Mouse (Mus musculus) neural tube, embryonic 14.5 days (tissue): ENCODE measurements at regions not wholly inside any gene's neighbourhood (a gene's known extent, or its start where the extent isn't known, plus 50 kb on each side); places are given as distances from the start of the nearest gene placed in this dataset.

ENCODE experiments used
- ATAC-seq: fragments of 200-750 bp; cut with Nextera tagmentation; 2 replicates; pipeline ENCODE4 v1.8.0; 2017; ENCODE audit warnings: low read depth, mild to moderate bottlenecking, moderate TSS enrichment, moderate library complexity
- H3K27ac ChIP-seq: fragments of 300-500 bp; sonication (generic); 2 replicates; pipeline ENCODE4 v1.5.1; 2014; ENCODE audit warnings: low read depth, mild to moderate bottlenecking, control low read depth, low read length, moderate library complexity, mixed read lengths
- H3K27me3 ChIP-seq: fragments of 300-500 bp; sonication (generic); 2 replicates; pipeline ENCODE4 v1.6.1; 2014; ENCODE audit warnings: low read length; ENCODE audit not compliant: control insufficient read depth, insufficient read depth
- H3K36me3 ChIP-seq: fragments of 300-500 bp; sonication (generic); 2 replicates; pipeline ENCODE4 v1.6.1; 2014; ENCODE audit warnings: low read length, mixed read lengths; ENCODE audit not compliant: control insufficient read depth, insufficient read depth
- H3K4me1 ChIP-seq: fragments of 300-500 bp; sonication (generic); 2 replicates; pipeline ENCODE4 v1.6.1; 2014; ENCODE audit warnings: low read length; ENCODE audit not compliant: control insufficient read depth, insufficient read depth
- H3K4me2 ChIP-seq: fragments of 300-500 bp; sonication (generic); 2 replicates; pipeline ENCODE4 v1.6.1; 2014; ENCODE audit warnings: mild to moderate bottlenecking, low read depth, low read length, control low read depth
- H3K4me3 ChIP-seq: fragments of 300-500 bp; sonication (generic); 2 replicates; pipeline ENCODE4 v1.5.1; 2014; ENCODE audit warnings: low read depth, low read length, control low read depth, mixed read lengths
- H3K9ac ChIP-seq: fragments of 300-500 bp; sonication (generic); replicated peaks from 2 replicates; pipeline ENCODE4 v1.6.1; 2014; ENCODE audit warnings: low read depth, mild to moderate bottlenecking, control low read depth, low read length, mixed read lengths
- H3K9me3 ChIP-seq: fragments of 300-500 bp; sonication (generic); 2 replicates; pipeline ENCODE4 v1.6.1; 2016; ENCODE audit warnings: low read length; ENCODE audit not compliant: control insufficient read depth
- WGBS: fragments of 180-500 bp; shearing (Covaris S2); extraction: QIAGEN DNeasy Blood & Tissue Kit; methylation state at CpG from one replicate; pipeline ENCODE4 v1.1.7; 2014; 5-methylcytosine and 5-hydroxymethylcytosine counted together

DNA sequence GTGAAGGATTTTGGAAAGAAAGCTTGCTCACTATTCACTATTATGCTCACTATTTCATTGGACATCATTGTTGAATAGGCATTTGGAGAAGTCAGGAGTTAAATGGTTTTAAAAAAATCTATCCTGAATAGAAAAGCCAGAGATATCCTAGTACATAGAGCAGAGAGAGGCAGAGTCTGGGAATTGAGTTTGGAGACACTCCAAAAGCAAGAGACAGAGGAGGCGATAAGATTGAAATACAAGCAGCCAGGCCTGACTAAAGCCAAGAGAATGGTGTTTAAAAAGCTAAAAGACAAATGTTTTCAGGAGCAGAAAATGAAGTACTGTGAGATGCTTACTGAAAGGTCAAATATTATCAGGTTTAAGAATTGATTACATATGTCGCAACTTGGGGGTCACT, 400.1 kb downstream of the Gm9195 start:
- Histone ChIP-seq H3K9ac (no peak overlapping the region), H3K4me1 (no peaks in the 10 kb centered on the region), H3K36me3 (no peaks in the 10 kb centered on the region), H3K4me3 (no peak overlapping the region), H3K27me3 (no peaks in the 10 kb centered on the region), H3K9me3 (no peaks in the 10 kb centered on the region), H3K27ac (no peak overlapping the region), H3K4me2 (no peak overlapping the region)
- no peak for ATAC-seq
- 94% methylated on average over 2 of the region's 2 CpGs for WGBS

DNA sequence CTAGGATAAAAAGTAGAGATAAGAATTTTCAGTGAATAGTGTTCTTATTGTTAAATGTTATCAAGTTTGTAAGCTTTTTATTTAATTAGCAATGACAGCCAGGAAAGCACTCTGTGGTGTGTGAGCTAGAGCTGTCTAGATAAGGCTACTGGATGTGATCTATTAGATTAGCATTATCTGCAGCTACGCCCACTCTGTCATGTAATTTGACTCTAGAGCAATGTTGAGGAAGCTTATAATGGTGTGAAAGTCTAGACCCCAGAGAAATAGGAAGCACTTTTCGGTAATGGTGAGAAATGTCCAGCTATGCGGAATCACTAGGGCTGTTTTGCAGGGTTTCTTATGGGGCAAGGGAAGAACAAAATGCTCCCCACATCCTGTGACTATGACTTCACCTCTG, 410.2 kb downstream of the Gm9195 start:
- ATAC-seq, result no peak
- no peak overlapping the region for H3K4me3 ChIP-seq
- no peak overlapping the region for H3K27ac ChIP-seq

DNA sequence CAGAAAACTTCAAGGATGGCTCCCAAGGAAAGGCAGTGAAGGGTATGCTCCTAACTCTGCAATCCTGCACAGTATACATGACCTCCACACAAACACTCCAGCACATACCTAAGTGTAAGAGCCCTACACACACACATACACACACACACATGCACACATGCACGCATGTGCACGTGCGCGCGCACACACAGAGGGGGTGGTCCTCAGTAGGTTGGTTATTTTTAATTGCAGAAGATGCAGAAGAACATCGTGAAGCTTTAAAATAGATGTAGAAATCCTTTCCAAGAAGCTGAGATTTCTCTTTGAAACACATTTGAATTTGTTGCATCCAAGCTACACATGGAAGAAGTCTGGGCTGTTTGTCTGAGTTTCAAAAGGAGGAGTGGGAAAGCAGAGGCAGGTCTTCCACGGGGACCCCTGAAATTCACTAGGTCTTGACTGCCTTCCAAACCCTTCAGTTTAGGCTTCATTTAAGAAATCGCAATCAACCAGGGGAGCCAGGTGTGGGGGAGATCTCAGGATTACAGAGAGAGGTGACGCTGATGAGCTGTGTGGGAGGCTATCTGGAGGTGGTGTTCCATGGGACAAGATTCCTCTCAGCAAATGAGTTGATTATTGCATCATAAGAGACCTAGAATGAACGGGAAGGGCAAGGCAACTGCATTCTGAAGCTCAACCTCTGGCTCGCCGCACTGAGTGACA, 427.4 kb downstream of the Gm9195 start:
- H3K4me3 ChIP-seq, result no peak overlapping the region
- H3K4me2 ChIP-seq, result no peak overlapping the region
- 85% methylated on average over 12 of the region's 12 CpGs for WGBS
- no peaks in the 10 kb centered on the region for H3K9me3 ChIP-seq
- H3K27me3 ChIP-seq, result no peaks in the 10 kb centered on the region
- no peak for ATAC-seq
- no peak overlapping the region for H3K9ac ChIP-seq
- no peaks in the 10 kb centered on the region for H3K4me1 ChIP-seq
- no peaks in the 10 kb centered on the region for H3K36me3 ChIP-seq
- no peak overlapping the region for H3K27ac ChIP-seq

More for the DNA sequence above, 410.2 kb downstream of the Gm9195 start:
- H3K4me1 ChIP-seq, result no peaks in the 10 kb centered on the region
- H3K9ac ChIP-seq, result no peak overlapping the region
- no peaks in the 10 kb centered on the region for H3K9me3 ChIP-seq
- no peaks in the 10 kb centered on the region for H3K36me3 ChIP-seq
- H3K4me2 ChIP-seq, result no peak overlapping the region
- H3K27me3 ChIP-seq, result no peaks in the 10 kb centered on the region
- 82% methylated on average over 3 of the region's 3 CpGs for WGBS

DNA sequence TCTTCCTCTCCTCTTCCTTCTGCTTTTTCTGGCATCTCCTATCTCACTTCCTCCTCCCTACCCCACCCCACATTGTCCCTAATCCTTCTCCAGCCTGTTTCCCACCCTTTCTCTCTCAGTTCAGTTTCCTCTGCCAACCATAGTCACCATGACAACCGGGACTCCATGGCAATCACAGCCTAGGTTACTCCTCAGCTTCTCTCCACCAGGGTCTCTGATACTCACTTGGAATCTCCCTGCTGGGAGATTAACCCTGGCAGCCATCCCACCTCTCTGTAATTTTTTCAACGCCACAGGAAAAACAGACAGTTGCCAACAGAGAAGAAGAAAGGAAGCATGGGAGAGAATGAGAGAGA, 448.8 kb downstream of the Gm9195 start:
- Histone ChIP-seq H3K4me1 (no peaks in the 10 kb centered on the region), H3K4me2 (no peak overlapping the region), H3K4me3 (no peak overlapping the region), H3K27ac (no peak overlapping the region), H3K9ac (no peak overlapping the region), H3K9me3 (no peaks in the 10 kb centered on the region), H3K36me3 (no peaks in the 10 kb centered on the region), H3K27me3 (no peaks in the 10 kb centered on the region)
- 24% methylated on average over 2 of the region's 2 CpGs for WGBS
- ATAC-seq, result peak; percentile 92

DNA sequence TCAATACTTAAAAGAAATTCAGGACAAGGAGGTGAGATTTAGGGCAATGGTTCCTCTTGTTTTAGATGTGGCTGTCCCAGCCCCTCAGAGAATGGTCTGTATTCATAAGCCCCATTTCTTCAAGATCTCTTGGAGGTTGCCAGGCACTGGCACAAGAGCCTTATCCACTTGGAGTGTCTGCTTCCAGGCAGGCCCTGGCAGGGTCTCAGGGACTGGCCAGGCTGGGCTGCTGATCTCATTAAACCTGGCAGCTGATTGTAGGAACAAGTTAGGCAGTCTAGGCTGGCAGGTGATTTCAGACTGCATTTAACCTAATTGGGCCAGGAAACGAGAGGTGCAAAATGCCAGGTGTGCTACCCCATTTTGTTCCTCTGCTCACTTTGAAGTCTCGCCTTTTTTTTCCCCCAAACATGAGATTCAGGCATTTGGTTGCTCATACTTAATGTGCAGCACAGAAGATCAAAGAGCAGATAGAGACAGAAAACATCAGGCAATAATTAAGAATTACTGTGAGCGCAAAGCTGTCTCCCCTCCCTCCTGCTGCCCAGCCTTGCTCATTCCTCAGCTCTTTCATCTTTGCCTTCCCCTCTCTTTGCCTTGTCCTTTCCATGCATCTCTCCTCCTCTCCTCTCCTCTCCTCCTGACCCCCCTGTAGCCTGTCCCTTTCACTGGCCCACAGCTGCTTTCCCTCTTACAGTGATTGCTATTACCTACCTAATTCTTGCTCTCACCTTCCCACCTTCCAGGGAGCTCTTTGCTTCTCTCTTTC, 449.3 kb downstream of the Gm9195 start:
- Histone ChIP-seq H3K4me3 (no peak overlapping the region), H3K27ac (peak overlapping the region; percentile 45; the same call in 1 of the 2 replicates), H3K9me3 (no peaks in the 10 kb centered on the region), H3K27me3 (no peaks in the 10 kb centered on the region), H3K36me3 (no peaks in the 10 kb centered on the region), H3K9ac (no peak overlapping the region), H3K4me1 (no peaks in the 10 kb centered on the region), H3K4me2 (no peak overlapping the region)
- peak; percentile 60 for ATAC-seq
- WGBS, result 50% methylated on average over 3 of the region's 3 CpGs

DNA sequence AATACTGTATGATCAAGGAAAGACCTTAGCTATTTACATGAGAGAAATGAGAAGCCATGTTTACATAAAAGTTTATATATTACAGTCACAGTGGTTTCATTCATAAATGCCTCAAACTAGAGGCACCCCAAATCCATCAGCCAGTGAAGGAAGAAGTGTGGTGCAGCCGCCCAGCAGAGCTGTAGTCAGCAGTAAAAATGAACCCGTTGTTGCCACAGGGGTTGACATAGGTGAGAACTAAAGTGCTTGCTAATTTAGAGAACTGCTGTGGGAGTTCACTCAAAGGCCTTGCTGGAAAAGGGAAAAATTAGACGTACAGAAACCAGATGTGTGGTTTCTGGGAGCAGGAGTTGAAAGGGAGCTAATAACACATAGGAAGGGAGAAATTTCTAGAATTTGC, 461.2 kb downstream of the Gm9195 start:
- Histone ChIP-seq H3K36me3 (no peaks in the 10 kb centered on the region), H3K9ac (no peak overlapping the region), H3K27ac (no peak overlapping the region), H3K4me1 (no peaks in the 10 kb centered on the region), H3K4me2 (no peak overlapping the region), H3K4me3 (no peak overlapping the region), H3K9me3 (no peaks in the 10 kb centered on the region), H3K27me3 (no peaks in the 10 kb centered on the region)
- 83% methylated on average over 3 of the region's 3 CpGs for WGBS
- no peak for ATAC-seq

DNA sequence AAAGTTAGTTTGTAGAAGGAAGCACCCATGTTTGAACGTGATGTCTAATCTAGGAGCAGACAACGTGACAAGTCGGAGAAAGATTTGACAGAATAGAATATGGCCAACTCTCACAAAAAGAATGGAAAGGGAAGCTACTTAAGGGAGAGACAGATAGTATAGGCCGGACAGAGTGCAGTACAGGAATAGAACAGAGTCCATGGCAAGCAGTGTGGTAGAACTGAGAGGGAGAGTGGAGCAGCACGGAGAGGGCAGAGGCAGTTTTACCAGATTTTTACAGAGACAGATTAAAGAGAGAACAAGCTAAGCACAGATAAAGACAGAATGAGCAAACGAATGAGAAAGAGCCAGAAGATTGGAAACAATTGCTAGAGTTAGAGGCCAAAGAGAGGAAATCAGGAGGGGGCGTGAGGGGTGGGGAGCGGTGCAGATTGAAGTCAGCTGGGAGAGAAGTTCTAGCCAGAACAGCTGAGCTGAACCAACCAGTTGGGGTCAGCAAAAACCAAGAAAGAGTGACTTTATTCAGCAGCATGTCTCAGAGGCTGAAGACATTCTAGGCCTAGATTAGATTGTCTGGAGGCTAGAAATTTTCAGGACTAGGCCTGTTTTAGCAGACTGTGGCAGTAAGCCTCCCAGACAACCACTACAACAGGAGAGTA, 464.1 kb downstream of the Gm9195 start:
- H3K9ac ChIP-seq, result no peak overlapping the region
- no peak overlapping the region for H3K27ac ChIP-seq
- no peaks in the 10 kb centered on the region for H3K27me3 ChIP-seq
- H3K4me3 ChIP-seq, result no peak overlapping the region
- WGBS, result 75% methylated on average over 8 of the region's 8 CpGs
- ATAC-seq, result no peak
- H3K9me3 ChIP-seq, result no peaks in the 10 kb centered on the region
- no peaks in the 10 kb centered on the region for H3K36me3 ChIP-seq
- H3K4me1 ChIP-seq, result no peaks in the 10 kb centered on the region
- H3K4me2 ChIP-seq, result no peak overlapping the region

DNA sequence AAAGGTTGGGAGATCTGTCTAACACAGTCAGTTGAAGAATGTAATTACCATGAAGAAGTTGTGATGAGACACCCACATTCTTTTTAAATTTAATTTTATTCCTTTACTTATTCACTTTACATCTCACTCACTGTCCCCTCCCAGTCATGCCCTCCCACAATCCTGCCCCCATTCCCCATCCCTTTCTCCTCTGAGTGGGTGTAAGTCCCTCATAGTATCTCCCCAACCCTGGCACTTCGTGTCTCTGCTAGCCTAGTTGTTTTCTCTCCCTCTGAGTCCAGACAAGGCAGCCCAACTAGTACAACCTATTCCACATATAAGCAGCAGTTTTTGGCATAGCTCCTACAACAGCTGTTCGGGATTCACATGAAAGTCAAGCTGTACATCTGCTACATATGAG, 487.3 kb downstream of the Gm9195 start:
- Histone ChIP-seq H3K4me3 (no peak overlapping the region), H3K9ac (no peak overlapping the region), H3K4me1 (no peaks in the 10 kb centered on the region), H3K27ac (no peak overlapping the region), H3K4me2 (no peak overlapping the region), H3K27me3 (no peaks in the 10 kb centered on the region), H3K9me3 (no peaks in the 10 kb centered on the region), H3K36me3 (no peaks in the 10 kb centered on the region)
- no peak for ATAC-seq
- 79% methylated on average over 2 of the region's 2 CpGs for WGBS
